Mouse (Mus musculus) cortical plate, adult 2 months (tissue): ENCODE data around the gene 4930402H24Rik. TPM values are rescaled to one million over a fixed set of nuclear protein-coding genes. Genes with fewer than 3 reads are reported as not detected.

ENCODE experiments used
- H3K27ac ChIP-seq: fragments of 200-500 bp; 2 replicates; pipeline ENCODE4 v1.5.1; 2012; ENCODE audit warnings: low read length, control low read depth, inconsistent platforms; ENCODE audit not compliant: insufficient read depth
- H3K4me1 ChIP-seq: fragments of 200-500 bp; 2 replicates; pipeline ENCODE4 v1.6.1; 2011; ENCODE audit warnings: low read length; ENCODE audit not compliant: control insufficient read depth, insufficient read depth
- H3K4me3 ChIP-seq: fragments of 200-500 bp; 2 replicates; pipeline ENCODE4 v1.5.1; 2011; ENCODE audit warnings: mild to moderate bottlenecking, low read length, control low read depth; ENCODE audit not compliant: insufficient read depth
- CTCF ChIP-seq: fragments of 200-500 bp; IDR thresholded peaks from 2 replicates; pipeline ENCODE4 v1.5.1; 2011; ENCODE audit warnings: mild to moderate bottlenecking, control low read depth, low read length; ENCODE audit not compliant: insufficient read depth; ENCODE audit errors: extremely low read depth
- POLR2A ChIP-seq: fragments of 200-500 bp; IDR thresholded peaks from 2 replicates; pipeline ENCODE4 v1.6.1; 2011; ENCODE audit warnings: mild to moderate bottlenecking, low read length, control low read depth; ENCODE audit not compliant: insufficient read depth; ENCODE audit errors: extremely low read depth
- polyA plus RNA-seq: library from polyadenylated mRNA; depleted of rRNA; stranded (reverse); fragments of >200 nt; gene quantifications from 2 replicates; pipeline ENCODE4 v1.2.3, GENCODE M21; 2012; rRNA removed

The 4930402H24Rik gene
- 62.4 and 62.9 TPM in 2 replicates for polyA plus RNA-seq

GRCm38 (mm10) chr2:130905751-130906583 is at the start of gene 4930402H24Rik, which contains the start of gene Atrn:
Gene 4930402H24Rik, minus strand, starts transcription at chr2:130906406.
Gene Atrn, plus strand, starts transcription at chr2:130906495.
- H3K4me3 ChIP-seq: peak within 1 kb of the TSS; percentile 77
- TF ChIP-seq POLR2A (peak; percentile 88), CTCF (no peak)
- peaks cover 7% of the 10 kb centered on the region for H3K4me1 ChIP-seq
- H3K27ac ChIP-seq: peak within 1 kb of the TSS; percentile 71

- Histone ChIP-seq H3K27ac (no peak overlapping the region), H3K4me3 (no peak overlapping the region), H3K4me1 (no peaks in the 10 kb centered on the region)
- peak; percentile 95 for TF ChIP-seq CTCF
- no peak for TF ChIP-seq POLR2A
Observed at GRCm38 (mm10) chr2:130950548-130950947, 44.3 kb upstream of the 4930402H24Rik start.

GRCm38 (mm10) chr2:130949781-130950180 is 43.6 kb upstream of the 4930402H24Rik start:
- TF ChIP-seq CTCF: no peak
- TF ChIP-seq POLR2A: no peak
- Histone ChIP-seq H3K27ac (no peak overlapping the region), H3K4me3 (no peak overlapping the region), H3K4me1 (no peaks in the 10 kb centered on the region)

- no peaks in the 10 kb centered on the region for H3K4me1 ChIP-seq
- H3K27ac ChIP-seq: no peak overlapping the region
- H3K4me3 ChIP-seq: no peak overlapping the region
- TF ChIP-seq POLR2A: no peak
- no peak for TF ChIP-seq CTCF
Observed at GRCm38 (mm10) chr2:130932865-130933264, 26.7 kb upstream of the 4930402H24Rik start.

- TF ChIP-seq POLR2A (no peak), CTCF (no peak)
- no peak overlapping the region for H3K27ac ChIP-seq
- no peak overlapping the region for H3K4me3 ChIP-seq
- H3K4me1 ChIP-seq: no peaks in the 10 kb centered on the region; the same call in 1 of the 2 replicates
Observed at GRCm38 (mm10) chr2:130929994-130930393, 23.8 kb upstream of the 4930402H24Rik start.

- no peaks in the 10 kb centered on the region; the same call in 1 of the 2 replicates for H3K4me1 ChIP-seq
- no peak for TF ChIP-seq CTCF
- no peak for TF ChIP-seq POLR2A
- no peak overlapping the region for H3K27ac ChIP-seq
- H3K4me3 ChIP-seq: no peak overlapping the region
Observed at GRCm38 (mm10) chr2:130928530-130928929, 22.3 kb upstream of the 4930402H24Rik start.

GRCm38 (mm10) chr2:130928031-130928430 is 21.8 kb upstream of the 4930402H24Rik start:
- no peak for TF ChIP-seq POLR2A
- no peaks in the 10 kb centered on the region; the same call in 1 of the 2 replicates for H3K4me1 ChIP-seq
- no peak overlapping the region for H3K4me3 ChIP-seq
- H3K27ac ChIP-seq: no peak overlapping the region

GRCm38 (mm10) chr2:130924950-130925349 is 18.7 kb upstream of the 4930402H24Rik start:
- Histone ChIP-seq H3K4me3 (no peak overlapping the region), H3K27ac (no peak overlapping the region)

GRCm38 (mm10) chr2:130919062-130919593 is 12.9 kb upstream of the 4930402H24Rik start:
- no peak for TF ChIP-seq POLR2A
- TF ChIP-seq CTCF: no peak
- Histone ChIP-seq H3K4me3 (no peak overlapping the region), H3K4me1 (peaks cover 9% of the 10 kb centered on the region), H3K27ac (no peak overlapping the region)

More at GRCm38 (mm10) chr2:130924950-130925349, 18.7 kb upstream of the 4930402H24Rik start:
- H3K4me1 ChIP-seq: no peaks in the 10 kb centered on the region; the same call in 1 of the 2 replicates
- TF ChIP-seq POLR2A: no peak
- no peak for TF ChIP-seq CTCF
